Mouse (Mus musculus) erythroblast, embryonic 14.5 days (primary cell): ENCODE measurements around the gene Zfp985.
"Not testable (repeated sequence)": the region's sequence is repeated elsewhere in the genome, so short reads cannot be mapped to it uniquely, and the experiment has no call there.

Experiments used
- GATA1 ChIP-seq: IDR thresholded peaks from 2 replicates; pipeline ENCODE4 v1.6.1; 2012; ENCODE audit warnings: low read length, inconsistent platforms, mixed read lengths
- TAL1 ChIP-seq: IDR thresholded peaks from 3 replicates; pipeline ENCODE4 v1.6.1; 2012; ENCODE audit warnings: low read length, inconsistent platforms, mixed read lengths

DNA sequence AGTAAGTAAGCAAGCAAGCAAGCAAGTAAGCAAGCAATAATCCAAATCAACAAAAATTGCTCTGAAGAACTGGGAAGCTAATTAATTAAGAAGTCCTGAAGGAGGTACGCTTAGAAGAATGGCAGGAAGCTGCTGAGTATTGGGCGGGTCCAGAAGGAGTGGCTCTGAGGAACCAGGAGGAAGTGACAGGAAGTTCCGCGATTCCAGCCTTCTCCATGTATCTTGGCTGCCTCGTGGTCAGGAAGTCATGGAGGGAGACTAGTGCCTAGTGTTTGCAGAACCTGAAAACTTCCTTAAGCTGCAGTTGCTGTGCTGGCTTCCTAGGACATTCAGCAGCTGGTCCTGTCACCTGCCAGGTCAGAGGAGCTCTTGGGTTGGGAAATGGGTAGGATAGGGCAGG, at the start of gene Zfp985:
- TF ChIP-seq TAL1, GATA1: not testable (repeated sequence)
